Mouse (Mus musculus) forebrain, embryonic 14.5 days (tissue): ENCODE results near the gene Bnc2. TPM values are rescaled to one million over a fixed set of nuclear protein-coding genes. Genes with fewer than 3 reads are reported as not detected.
A peak's percentile ranks its signal among the peaks of the same experiment; 100 is the strongest.

Source experiments
- ATAC-seq: fragments of 200-750 bp; cut with Nextera tagmentation; 2 replicates; pipeline ENCODE4 v1.8.0; 2017; ENCODE audit warnings: mild to moderate bottlenecking, moderate library complexity
- DNase-seq: peaks from one replicate; pipeline ENCODE4 v3.0.0-alpha.2; 2015; ENCODE audit warnings: low spot score
- H3K27ac ChIP-seq: fragments of 300-500 bp; sonication (generic); 2 replicates; pipeline ENCODE4 v1.5.1; 2014; ENCODE audit warnings: low read depth, mild to moderate bottlenecking, control low read depth, low read length, moderate library complexity
- H3K27me3 ChIP-seq: fragments of 300-500 bp; sonication (generic); replicated peaks from 2 replicates; pipeline ENCODE4 v1.6.1; 2014; ENCODE audit warnings: low read length, control low read depth, mixed read lengths; ENCODE audit not compliant: control insufficient read depth, insufficient read depth
- H3K36me3 ChIP-seq: fragments of 300-500 bp; sonication (generic); 2 replicates; pipeline ENCODE4 v1.6.1; 2014; ENCODE audit warnings: low read length, control low read depth; ENCODE audit not compliant: control insufficient read depth, insufficient read depth
- H3K4me1 ChIP-seq: fragments of 300-500 bp; sonication (generic); 2 replicates; pipeline ENCODE4 v1.6.1; 2014; ENCODE audit warnings: antibody characterized with exemption, low read length, control low read depth; ENCODE audit not compliant: control insufficient read depth, insufficient read depth
- H3K4me2 ChIP-seq: fragments of 300-500 bp; sonication (generic); 2 replicates; pipeline ENCODE4 v1.6.1; 2014; ENCODE audit warnings: mild to moderate bottlenecking, control low read depth, low read length
- H3K4me3 ChIP-seq: fragments of 300-500 bp; sonication (generic); 2 replicates; pipeline ENCODE4 v1.5.1; 2014; ENCODE audit warnings: low read depth, low read length, control low read depth
- H3K9ac ChIP-seq: fragments of 300-500 bp; sonication (generic); 2 replicates; pipeline ENCODE4 v1.6.1; 2014; ENCODE audit warnings: mild to moderate bottlenecking, low read length, control low read depth, moderate library complexity
- H3K9me3 ChIP-seq: fragments of 300-500 bp; sonication (generic); replicated peaks from 2 replicates; pipeline ENCODE4 v1.6.1; 2016; ENCODE audit warnings: low read length, control low read depth, mixed read lengths; ENCODE audit not compliant: control insufficient read depth
- WGBS: fragments of 180-500 bp; shearing (Covaris S2); extraction: QIAGEN DNeasy Blood & Tissue Kit; methylation state at CpG from one replicate; pipeline ENCODE4 v1.1.7; 2014; 5-methylcytosine and 5-hydroxymethylcytosine counted together
- polyA plus RNA-seq: library from polyadenylated mRNA; unstranded; fragments of >200 nt; fragmentation: Nextera tagmentation; extraction: Ambion mirVana; gene quantifications from 2 replicates; pipeline ENCODE4 v1.2.1, GENCODE M21; 2014

The Bnc2 gene
- polyA plus RNA-seq, 1 experiment from 2014 or later: 2.0 TPM

DNA sequence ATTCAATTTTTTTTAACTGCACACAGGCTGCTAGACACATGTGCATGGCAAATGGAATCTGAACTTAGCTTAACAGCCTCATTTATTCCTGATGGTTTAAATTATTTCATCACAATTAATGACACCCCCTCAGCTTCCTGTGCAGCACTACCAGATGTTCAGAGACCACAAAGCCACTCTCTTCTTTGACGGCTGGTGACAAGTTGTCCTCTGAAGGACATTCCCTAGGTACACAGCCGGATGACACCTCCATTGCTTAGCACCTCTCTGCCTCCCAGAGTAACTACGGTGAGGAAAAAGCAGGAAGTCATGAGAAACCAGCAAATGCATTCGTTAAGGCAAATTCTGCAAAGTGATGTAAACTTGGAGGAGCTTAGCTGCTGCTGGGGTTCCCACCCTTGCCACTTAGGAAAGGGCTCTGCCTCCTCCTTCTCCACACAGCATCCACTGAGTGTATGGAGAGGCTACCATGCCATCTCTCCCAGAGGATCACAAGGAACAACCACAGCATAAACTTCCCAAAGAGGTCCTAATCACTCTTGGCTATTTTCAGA, 174.2 kb downstream of the Bnc2 start:
- Histone ChIP-seq H3K36me3 (no peaks in the 10 kb centered on the region), H3K4me2 (no peak overlapping the region), H3K27me3 (no peaks in the 10 kb centered on the region), H3K4me1 (no peaks in the 10 kb centered on the region), H3K4me3 (no peak overlapping the region), H3K9ac (no peak overlapping the region), H3K27ac (no peak overlapping the region), H3K9me3 (no peaks in the 10 kb centered on the region)
- ATAC-seq (no peak), DNase-seq (no peak)
- WGBS: 64% methylated on average over 4 of the region's 4 CpGs

DNA sequence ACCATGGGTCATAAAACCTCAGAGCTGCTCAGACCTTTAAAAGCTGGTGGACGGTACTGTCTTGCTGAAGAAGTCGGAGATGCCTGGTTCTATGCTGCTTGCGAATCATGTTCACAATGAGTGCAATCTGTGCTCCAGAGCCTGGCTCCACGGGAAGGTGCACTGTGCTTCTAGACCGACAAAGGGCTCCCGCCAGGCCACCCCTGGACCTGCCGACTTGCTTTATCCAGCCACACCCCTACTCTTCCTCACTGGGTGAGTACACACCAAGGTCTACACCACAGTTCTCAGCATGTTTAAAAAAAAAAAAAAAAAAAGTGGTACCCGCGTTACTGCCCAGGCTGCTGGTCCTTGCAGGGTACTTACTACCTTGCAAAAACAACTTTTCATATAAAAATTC, 174.8 kb downstream of the Bnc2 start:
- WGBS: 76% methylated on average over 9 of the region's 9 CpGs
- H3K4me3 ChIP-seq: no peak overlapping the region
- no peak overlapping the region for H3K4me2 ChIP-seq
- H3K27me3 ChIP-seq: no peaks in the 10 kb centered on the region
- no peak overlapping the region for H3K9ac ChIP-seq
- H3K27ac ChIP-seq: no peak overlapping the region
- no peaks in the 10 kb centered on the region for H3K4me1 ChIP-seq
- no peaks in the 10 kb centered on the region for H3K9me3 ChIP-seq
- no peak for DNase-seq
- ATAC-seq: no peak
- no peaks in the 10 kb centered on the region for H3K36me3 ChIP-seq

GRCm38 (mm10) chr4:84498469-84498868, 176.6 kb downstream of the Bnc2 start:
- no peak overlapping the region for H3K4me3 ChIP-seq
- DNase-seq (no peak), ATAC-seq (no peak)
- H3K27ac ChIP-seq: no peak overlapping the region
- no peaks in the 10 kb centered on the region for H3K36me3 ChIP-seq
- H3K9me3 ChIP-seq: no peaks in the 10 kb centered on the region
- WGBS: 96% methylated on average over 6 of the region's 6 CpGs
- no peak overlapping the region for H3K9ac ChIP-seq
- H3K4me1 ChIP-seq: no peaks in the 10 kb centered on the region
- H3K27me3 ChIP-seq: no peaks in the 10 kb centered on the region
- no peak overlapping the region for H3K4me2 ChIP-seq

- ATAC-seq: peak; percentile 26; the same call in 1 of the 2 replicates
- H3K4me1 ChIP-seq: no peaks in the 10 kb centered on the region
- DNase-seq: peak; percentile 23
- WGBS: 41% methylated on average over 5 of the region's 5 CpGs
- H3K9ac ChIP-seq: no peak overlapping the region
- no peak overlapping the region for H3K4me2 ChIP-seq
- no peaks in the 10 kb centered on the region for H3K9me3 ChIP-seq
- no peak overlapping the region for H3K4me3 ChIP-seq
- H3K27ac ChIP-seq: no peak overlapping the region
- no peaks in the 10 kb centered on the region for H3K27me3 ChIP-seq
- H3K36me3 ChIP-seq: no peaks in the 10 kb centered on the region
Observed at GRCm38 (mm10) chr4:84488323-84488722, 186.8 kb downstream of the Bnc2 start.

DNA sequence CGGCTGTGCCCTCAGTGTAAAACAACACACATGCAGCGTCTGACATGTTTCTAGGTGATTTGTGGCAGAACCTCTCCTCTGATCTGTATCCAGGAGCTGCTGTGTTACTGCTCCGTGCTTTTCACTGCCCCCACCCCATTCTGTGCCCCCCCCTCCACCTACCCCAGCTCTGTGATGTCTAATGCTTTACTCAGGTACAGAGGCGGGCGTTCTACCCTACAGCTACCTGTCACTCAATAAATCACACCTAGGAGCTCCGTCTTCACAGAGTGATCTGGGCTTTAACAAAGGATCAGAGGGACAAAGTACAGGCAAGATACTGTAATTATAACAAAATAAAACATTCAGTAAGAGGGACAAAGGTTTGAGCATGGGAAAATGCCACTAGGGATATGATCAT, 192.4 kb downstream of the Bnc2 start:
- 79% methylated on average over 6 of the region's 6 CpGs for WGBS
- no peak for DNase-seq

DNA sequence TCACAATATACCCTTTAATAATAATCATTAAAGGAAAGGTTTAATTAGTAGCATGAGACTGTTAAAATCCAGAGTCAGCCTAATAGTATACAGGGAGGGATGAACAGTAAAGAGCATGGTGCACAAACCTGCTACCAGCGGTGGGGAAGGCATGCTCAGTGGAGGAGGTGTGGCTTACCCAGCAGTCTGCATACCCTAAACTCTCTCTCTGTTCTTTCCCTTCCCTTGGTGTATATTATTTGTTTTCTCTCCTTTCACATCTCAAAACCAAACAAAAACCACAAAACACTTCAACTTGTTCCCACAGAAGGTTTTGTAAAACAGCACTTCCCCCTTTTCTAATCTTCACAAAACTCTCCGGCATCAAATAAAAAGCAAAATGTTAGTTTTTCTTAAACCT, 202.4 kb downstream of the Bnc2 start:
- 67% methylated on average over 2 of the region's 2 CpGs for WGBS
- H3K9ac ChIP-seq: no peak overlapping the region
- H3K27me3 ChIP-seq: no peaks in the 10 kb centered on the region
- no peak for ATAC-seq
- no peaks in the 10 kb centered on the region for H3K36me3 ChIP-seq
- no peaks in the 10 kb centered on the region for H3K9me3 ChIP-seq
- no peak overlapping the region for H3K27ac ChIP-seq
- no peaks in the 10 kb centered on the region for H3K4me1 ChIP-seq
- no peak overlapping the region for H3K4me3 ChIP-seq
- DNase-seq: no peak
- H3K4me2 ChIP-seq: no peak overlapping the region

More for the DNA sequence above, 192.4 kb downstream of the Bnc2 start:
- Histone ChIP-seq H3K4me1 (no peaks in the 10 kb centered on the region), H3K4me2 (no peak overlapping the region), H3K9ac (no peak overlapping the region), H3K27ac (no peak overlapping the region), H3K4me3 (no peak overlapping the region), H3K9me3 (no peaks in the 10 kb centered on the region), H3K36me3 (no peaks in the 10 kb centered on the region), H3K27me3 (no peaks in the 10 kb centered on the region)
- ATAC-seq: no peak

DNA sequence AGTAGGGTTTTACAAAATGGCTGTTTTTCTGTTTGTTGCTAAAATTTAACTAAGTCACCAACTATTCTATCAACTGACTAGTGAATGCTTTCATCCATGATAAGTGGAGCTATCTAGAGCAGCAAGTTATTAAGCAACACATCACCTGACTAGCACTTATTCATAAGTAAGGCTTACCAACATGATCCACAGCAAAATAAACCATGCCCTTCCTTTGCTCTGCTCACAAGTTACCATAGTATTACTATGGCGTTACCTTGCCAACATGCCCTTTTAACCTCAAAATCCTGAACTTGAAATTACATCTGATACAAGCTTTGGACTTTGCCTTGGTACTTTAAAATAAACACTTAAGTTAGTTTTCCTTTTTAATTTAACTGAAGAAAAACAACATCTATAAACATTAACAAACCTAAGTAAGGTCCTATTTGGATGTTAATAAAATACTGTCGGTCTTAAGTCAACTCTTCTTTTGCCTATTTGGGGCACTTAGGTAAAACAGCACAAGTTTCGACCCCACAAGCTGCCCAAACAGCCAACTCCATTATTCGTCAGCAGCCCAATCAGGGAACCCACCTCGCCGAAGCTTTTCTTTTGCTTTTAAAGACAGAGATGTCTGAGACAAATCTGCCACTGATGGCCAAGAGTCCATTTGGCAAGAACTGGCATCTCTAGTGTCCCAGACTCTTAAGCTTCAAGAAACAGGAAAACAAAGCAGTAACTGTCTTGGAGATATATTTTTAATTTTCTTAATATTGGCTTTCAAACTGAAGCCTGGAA, 204.8 kb downstream of the Bnc2 start:
- no peak overlapping the region for H3K4me3 ChIP-seq
- ATAC-seq (no peak), DNase-seq (no peak)
- 86% methylated on average over 6 of the region's 6 CpGs for WGBS
- no peak overlapping the region for H3K4me2 ChIP-seq
- no peak overlapping the region for H3K9ac ChIP-seq
- H3K4me1 ChIP-seq: no peaks in the 10 kb centered on the region
- H3K27ac ChIP-seq: no peak overlapping the region
- no peaks in the 10 kb centered on the region for H3K36me3 ChIP-seq
- no peaks in the 10 kb centered on the region for H3K9me3 ChIP-seq
- H3K27me3 ChIP-seq: no peaks in the 10 kb centered on the region

DNA sequence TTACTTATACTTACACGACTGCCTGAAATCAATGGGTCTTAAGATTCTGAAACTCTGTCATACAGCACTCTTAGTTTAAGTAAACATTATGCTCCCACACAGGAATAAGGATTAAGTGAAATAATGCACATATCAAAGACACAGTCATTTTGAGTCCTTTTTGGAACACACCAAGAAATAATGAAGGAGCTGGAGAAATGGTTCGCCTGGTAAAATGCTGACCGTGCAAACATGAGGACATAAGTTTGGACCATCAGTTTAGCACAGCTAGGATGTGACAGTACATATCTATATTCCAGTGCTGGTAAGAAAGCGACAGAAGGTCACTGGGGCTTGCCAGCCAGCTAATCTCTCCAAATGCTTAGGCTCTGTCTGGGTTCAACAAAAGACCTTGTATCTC, 205.7 kb downstream of the Bnc2 start:
- no peak for DNase-seq
- no peak overlapping the region for H3K4me2 ChIP-seq
- H3K27ac ChIP-seq: no peak overlapping the region
- WGBS: 83% methylated on average over 4 of the region's 4 CpGs
- H3K4me1 ChIP-seq: no peaks in the 10 kb centered on the region
- no peaks in the 10 kb centered on the region for H3K9me3 ChIP-seq
- ATAC-seq: no peak
- H3K9ac ChIP-seq: no peak overlapping the region
- no peaks in the 10 kb centered on the region for H3K27me3 ChIP-seq
- no peak overlapping the region for H3K4me3 ChIP-seq
- no peaks in the 10 kb centered on the region for H3K36me3 ChIP-seq

GRCm38 (mm10) chr4:84467722-84468121, 207.4 kb downstream of the Bnc2 start:
- Histone ChIP-seq H3K27me3 (no peaks in the 10 kb centered on the region), H3K9ac (no peak overlapping the region), H3K4me1 (no peaks in the 10 kb centered on the region), H3K9me3 (no peaks in the 10 kb centered on the region), H3K4me2 (no peak overlapping the region), H3K4me3 (no peak overlapping the region), H3K27ac (no peak overlapping the region), H3K36me3 (no peaks in the 10 kb centered on the region)
- ATAC-seq: no peak
- no peak for DNase-seq
- 18% methylated on average over 3 of the region's 3 CpGs for WGBS
